Mouse (Mus musculus) kidney, embryonic 14.5 days (tissue): ENCODE measurements around the gene Pomp. TPM values are rescaled to one million over a fixed set of nuclear protein-coding genes. Genes with fewer than 3 reads are reported as not detected.

Experiments
- ATAC-seq: fragments of 200-750 bp; cut with Nextera tagmentation; 2 replicates; pipeline ENCODE4 v1.8.0; 2017; ENCODE audit warnings: moderate number of reproducible peaks, mild to moderate bottlenecking, moderate TSS enrichment, moderate library complexity; ENCODE audit not compliant: low FRiP score, low TSS enrichment
- H3K27ac ChIP-seq: fragments of 300-500 bp; sonication (generic); 2 replicates; pipeline ENCODE4 v1.5.1; 2014; ENCODE audit warnings: low read depth, mild to moderate bottlenecking, low read length, moderate library complexity, mixed read lengths
- H3K27me3 ChIP-seq: fragments of 300-500 bp; sonication (generic); 2 replicates; pipeline ENCODE4 v1.6.1; 2014; ENCODE audit warnings: mild to moderate bottlenecking, low read length; ENCODE audit not compliant: control insufficient read depth, insufficient read depth
- H3K36me3 ChIP-seq: fragments of 300-500 bp; sonication (generic); 2 replicates; pipeline ENCODE4 v1.6.1; 2014; ENCODE audit warnings: low read length, mixed read lengths; ENCODE audit not compliant: control insufficient read depth, insufficient read depth
- H3K4me1 ChIP-seq: fragments of 300-500 bp; sonication (generic); 2 replicates; pipeline ENCODE4 v1.6.1; 2014; ENCODE audit warnings: low read length, mixed read lengths; ENCODE audit not compliant: control insufficient read depth, insufficient read depth
- H3K4me2 ChIP-seq: fragments of 300-500 bp; sonication (generic); replicated peaks from 2 replicates; pipeline ENCODE4 v1.6.1; 2014; ENCODE audit warnings: low read depth, mild to moderate bottlenecking, low read length
- H3K4me3 ChIP-seq: fragments of 300-500 bp; sonication (generic); 2 replicates; pipeline ENCODE4 v1.5.1; 2014; ENCODE audit warnings: mild to moderate bottlenecking, low read length
- H3K9ac ChIP-seq: fragments of 300-500 bp; sonication (generic); 2 replicates; pipeline ENCODE4 v1.6.1; 2014; ENCODE audit warnings: low read depth, mild to moderate bottlenecking, low read length, moderate library complexity
- H3K9me3 ChIP-seq: fragments of 300-500 bp; sonication (generic); 2 replicates; pipeline ENCODE4 v1.6.1; 2016; ENCODE audit warnings: low read length; ENCODE audit not compliant: control insufficient read depth
- WGBS: fragments of 180-500 bp; shearing (Covaris S2); extraction: QIAGEN DNeasy Blood & Tissue Kit; methylation state at CpG from one replicate; pipeline ENCODE4 v1.1.7; 2014; 5-methylcytosine and 5-hydroxymethylcytosine counted together
- polyA plus RNA-seq: library from polyadenylated mRNA; unstranded; fragments of >200 nt; fragmentation: Nextera tagmentation; extraction: Ambion mirVana; gene quantifications from 2 replicates; pipeline ENCODE4 v1.2.1, GENCODE M21; 2014

Gene Pomp
- polyA plus RNA-seq, 1 experiment from 2014 or later = 495 TPM

DNA sequence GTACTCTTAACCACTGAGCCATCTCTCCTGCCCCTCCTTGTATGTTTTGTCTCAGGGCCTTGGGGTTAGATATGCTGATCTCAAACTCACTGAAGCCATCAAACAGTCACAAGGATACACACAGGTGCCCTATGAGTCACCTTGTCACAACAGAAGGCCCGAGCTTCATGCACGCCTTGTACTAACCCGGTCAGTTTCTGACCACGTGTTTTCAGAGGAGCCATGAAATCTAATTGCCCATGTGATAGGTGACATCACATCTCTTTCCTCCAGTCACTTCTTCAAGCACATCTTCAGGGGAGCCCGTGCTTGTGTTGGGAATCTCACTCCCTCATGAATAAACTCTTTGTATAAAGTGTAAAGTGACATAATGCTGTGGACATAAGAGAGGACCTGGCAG is 64.4 kb downstream of the Pomp start:
- no peak overlapping the region for H3K4me2 ChIP-seq
- no peak overlapping the region for H3K4me3 ChIP-seq
- H3K9ac ChIP-seq = no peak overlapping the region
- no peaks in the 10 kb centered on the region for H3K36me3 ChIP-seq
- no peaks in the 10 kb centered on the region for H3K9me3 ChIP-seq
- H3K4me1 ChIP-seq = no peaks in the 10 kb centered on the region
- no peak for ATAC-seq
- no peak overlapping the region for H3K27ac ChIP-seq
- 77% methylated on average over 5 of the region's 5 CpGs for WGBS
- H3K27me3 ChIP-seq = no peaks in the 10 kb centered on the region

Other genes with a start within 250 kb of the Pomp start
- gene Flt1, start 134.4 kb upstream of the Pomp start, polyA plus RNA-seq = 12.5 and 20.0 TPM in 2 replicates
- 1.2 and 1.8 TPM in 2 replicates for gene Slc46a3, start 34.4 kb downstream of the Pomp start, polyA plus RNA-seq
- 2.3 and 3.3 TPM in 2 replicates for gene Mtus2, start 96.9 kb downstream of the Pomp start, polyA plus RNA-seq